Mouse (Mus musculus) layer of hippocampus, postnatal 14 days (tissue): ENCODE results near the gene Itpr2. TPM values are rescaled to one million over a fixed set of nuclear protein-coding genes. Genes with fewer than 3 reads are reported as not detected.
A peak's percentile ranks its signal among the peaks of the same experiment; 100 is the strongest.

Experiments
- DNase-seq, 2 experiments: peaks; one replicate each; pipeline ENCODE4 v3.0.0; 2021 to 2022; ENCODE audit warnings: low spot score in 2 of 2, mixed read lengths in 1 of 2
- total RNA-seq, 2 experiments: library from RNA; stranded (reverse); gene quantifications; 2 replicates each; pipeline ENCODE4 v1.2.3; 2021

The Itpr2 gene
- total RNA-seq, 2 experiments from 2014 or later = 32.3 to 35.0 TPM

DNA sequence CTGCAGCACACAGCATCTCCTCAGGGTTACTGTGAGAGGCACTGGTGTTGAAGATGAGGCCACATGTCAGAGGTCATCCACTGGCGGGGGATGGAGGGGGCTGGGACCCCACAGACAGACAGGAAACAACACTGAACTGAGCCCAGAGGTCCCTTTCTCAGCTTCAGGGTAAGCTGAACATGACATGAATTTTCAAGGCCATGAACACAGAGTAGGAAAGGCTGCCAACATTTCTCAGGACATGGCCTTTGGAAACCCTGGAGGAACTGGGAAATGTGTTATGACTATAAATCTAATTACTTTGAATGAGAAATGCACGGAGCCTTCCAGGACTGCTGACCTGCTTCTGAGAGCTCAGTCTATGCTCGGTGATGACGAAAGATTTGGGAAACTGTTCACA is 144.1 kb downstream of the Itpr2 start:
- peak; percentile 18 to 64 for DNase-seq

DNA sequence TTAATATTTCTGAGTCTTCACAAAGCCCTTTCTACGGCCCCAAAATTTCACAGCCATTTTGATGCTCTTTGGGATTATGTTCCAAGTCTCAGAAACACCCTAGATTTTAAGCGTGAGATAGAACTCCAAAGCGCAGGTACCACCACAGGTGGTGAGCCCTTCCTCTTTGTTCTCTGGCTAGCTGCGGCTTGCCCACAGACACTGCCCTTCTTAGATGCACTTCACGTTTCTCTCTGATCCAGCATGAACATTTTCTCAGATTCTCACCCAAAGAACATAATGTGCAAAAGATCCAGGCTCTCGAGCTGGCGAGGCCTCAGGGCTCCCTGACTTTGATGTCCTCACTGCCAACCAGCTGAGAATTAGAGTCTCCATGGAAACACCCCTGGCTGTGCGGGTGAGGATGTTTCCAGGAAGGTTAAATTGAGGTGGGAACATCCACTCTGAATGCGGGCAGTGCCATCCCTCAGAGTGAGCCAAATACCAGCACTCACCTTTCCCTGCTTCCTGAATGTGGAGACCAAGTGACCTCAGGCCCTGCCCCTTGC is 149.7 kb downstream of the Itpr2 start:
- peak in 1 of 2 experiments; percentile 50 for DNase-seq

DNA sequence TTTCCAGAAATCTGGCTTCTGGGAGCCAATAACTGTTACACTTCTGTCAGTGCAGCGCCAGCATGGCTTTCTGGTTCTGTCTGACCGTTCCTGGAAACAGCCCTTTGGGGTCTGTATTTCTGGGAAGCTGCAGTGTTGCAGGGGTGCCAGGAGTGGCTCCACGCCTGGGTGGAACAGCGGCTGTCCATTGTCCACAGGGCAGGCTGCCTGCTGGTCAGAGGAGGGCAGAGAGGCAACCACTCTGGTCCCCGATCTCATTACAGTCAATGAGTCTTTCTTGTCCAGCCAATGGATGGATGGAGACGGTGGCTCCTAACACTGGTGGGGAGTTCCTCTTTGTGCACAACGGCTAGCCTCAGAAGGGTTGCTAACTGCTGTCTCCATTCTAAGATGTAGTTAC is 150.2 kb downstream of the Itpr2 start:
- no peak for DNase-seq

DNA sequence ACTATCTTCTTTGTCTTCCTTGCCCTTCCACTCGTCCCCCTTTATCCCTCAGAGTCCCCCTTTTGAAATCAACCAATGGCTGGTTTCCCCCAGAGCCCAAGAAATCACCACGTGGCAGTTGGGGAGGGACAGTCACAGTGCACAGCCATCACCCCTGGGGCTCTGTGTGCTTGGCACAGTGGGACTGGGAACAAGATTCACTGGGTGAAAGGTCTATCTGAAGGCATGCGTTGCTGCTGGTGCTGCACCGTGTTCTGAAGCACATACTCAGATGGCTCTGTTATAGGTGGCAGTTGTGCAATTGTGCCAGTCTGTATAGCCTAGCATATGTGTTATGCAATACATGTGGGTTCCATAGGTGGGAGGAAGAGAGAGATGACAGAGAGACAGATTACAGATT is 154.5 kb downstream of the Itpr2 start:
- DNase-seq = no peak

DNA sequence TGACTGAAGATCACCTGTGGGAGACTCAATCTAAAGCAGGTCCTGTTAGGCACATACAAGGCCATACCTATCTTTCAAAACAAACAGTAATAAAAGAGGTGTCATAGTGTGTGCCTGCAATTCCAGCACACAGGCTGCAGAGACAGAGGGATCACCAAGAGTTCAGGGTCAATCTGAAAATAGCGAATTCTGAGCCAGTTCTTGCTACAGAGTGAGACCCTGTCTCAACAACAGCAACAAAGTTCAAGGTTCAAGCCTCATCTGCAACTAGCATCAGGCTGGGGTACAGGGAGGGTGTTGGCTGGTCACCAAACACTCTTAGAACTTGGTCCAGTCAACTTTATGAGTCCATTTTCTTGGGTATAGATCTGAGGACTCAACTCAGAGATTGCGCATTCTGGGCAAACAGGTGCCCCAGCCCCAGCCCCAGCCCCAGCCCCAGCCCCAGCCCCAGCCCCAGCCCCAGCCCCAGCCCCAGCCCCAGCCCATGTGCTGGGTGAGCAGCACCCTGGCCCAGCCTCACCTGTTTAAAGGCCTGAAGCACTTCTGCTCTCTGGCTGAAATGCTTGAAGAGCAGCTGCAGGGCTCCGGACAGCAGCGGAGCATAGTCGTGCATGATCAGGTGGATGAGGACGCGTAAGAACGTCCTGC is 155.4 kb downstream of the Itpr2 start:
- no peak for DNase-seq

DNA sequence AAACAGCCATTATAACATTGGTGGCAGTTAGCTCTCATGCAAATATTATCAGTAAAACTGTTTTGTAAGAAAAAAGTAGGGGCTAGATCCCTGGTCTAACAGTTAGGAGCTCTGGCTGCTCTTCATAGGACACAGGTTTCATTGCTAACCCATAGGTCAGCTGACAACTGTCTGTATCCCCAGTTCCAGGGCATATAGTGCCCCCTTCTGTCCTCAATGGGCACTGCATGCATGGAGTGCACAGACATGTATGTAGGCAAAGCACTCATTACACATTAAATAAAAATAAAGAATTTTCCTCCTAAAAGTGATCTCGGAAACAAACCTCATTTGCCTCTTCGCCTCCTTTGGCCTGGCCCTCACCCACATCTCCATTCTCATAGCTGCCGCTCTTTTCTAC is 157.3 kb downstream of the Itpr2 start:
- DNase-seq = peak in 1 of 2 experiments; percentile 21

DNA sequence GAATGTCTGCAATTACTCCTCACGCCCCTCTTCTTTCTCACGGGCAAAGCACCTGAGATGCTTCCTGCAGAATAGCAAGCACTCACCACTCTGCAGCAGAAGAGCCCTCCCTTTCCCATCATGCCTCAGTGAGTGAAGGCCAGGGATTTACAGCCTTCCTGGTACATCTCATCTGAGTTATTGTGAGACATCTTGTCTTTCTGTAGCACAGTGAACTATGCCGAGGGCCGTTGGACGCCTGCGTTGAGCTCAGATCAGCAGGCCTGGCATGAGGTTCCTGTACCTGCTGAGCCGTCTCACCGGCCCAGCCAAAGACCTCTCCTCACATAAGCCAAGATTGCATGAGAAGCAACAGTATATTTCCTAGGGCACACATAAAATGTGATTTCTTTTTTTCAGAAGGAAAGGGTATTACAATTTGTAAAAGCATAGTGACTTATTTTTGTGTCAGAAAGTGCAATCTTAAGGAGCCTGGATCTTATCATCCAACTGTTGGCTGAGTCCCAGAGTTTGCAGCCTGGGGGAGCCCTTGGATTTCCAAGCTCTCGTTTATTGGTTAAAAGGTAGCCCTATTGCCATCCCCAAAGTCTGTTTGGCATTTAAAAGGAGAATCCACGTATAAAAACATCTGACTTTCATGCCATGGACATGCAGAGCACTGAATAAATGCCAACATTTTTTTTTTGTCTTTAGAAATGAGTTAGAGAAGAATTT is 158.2 kb downstream of the Itpr2 start:
- no peak for DNase-seq

DNA sequence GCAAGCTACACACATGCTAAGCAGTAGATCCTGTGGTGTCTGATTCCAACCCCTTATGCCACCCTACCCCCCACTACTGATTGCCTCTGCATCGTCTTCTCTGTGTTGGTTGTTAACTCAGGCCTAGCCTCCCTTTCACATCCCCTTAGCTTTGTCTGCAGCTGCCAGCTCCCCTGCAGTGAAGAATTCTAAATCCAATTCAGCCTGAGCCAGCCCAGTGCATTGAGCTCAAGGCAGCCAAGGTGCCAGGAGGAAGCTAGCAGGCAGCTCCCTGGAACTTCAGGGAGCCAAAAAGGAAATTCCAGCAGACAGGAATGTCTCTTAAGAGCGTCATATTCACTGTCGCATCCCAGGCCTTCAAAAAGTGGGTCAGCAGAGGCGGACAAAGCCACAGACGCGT is 159.0 kb downstream of the Itpr2 start:
- DNase-seq = peak; percentile 24 to 51

DNA sequence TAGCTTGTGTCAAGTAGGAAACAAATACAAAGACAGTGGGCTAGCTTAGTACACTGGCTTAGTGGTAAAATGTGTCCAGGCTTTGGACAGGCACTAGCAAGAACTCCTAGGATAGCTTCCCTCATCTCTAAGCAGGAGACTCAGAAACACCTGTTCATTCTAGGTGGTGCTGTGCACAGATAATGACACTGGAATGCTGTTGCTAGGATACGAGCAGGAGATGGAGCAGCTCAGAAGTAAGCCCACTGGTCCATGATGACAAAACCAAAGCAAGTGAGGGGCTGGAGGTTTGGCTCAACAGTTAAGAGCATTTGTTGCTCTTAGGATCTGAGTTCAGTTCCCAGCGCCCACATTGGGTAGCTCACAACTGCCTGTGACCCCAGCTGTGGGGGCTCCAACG is 160.1 kb downstream of the Itpr2 start:
- no peak for DNase-seq

DNA sequence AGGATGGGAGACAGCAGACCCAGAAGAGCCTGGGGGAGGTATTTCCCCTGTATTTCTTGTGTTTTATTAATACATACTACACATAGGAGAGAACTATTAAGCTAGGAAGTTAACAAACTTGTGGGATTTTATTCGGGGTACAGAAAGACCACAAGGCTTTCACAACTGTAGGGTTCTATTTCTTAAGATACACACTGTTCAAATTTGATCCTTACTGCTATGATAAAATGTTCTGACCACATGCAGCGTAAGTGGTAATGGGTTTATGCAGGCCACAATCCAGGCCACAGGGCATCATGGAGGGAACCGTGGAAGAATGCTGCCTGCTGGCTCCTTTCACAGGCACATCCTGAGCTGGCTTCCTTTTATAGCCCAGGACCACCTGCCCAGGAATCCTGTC is 160.6 kb downstream of the Itpr2 start:
- no peak for DNase-seq

DNA sequence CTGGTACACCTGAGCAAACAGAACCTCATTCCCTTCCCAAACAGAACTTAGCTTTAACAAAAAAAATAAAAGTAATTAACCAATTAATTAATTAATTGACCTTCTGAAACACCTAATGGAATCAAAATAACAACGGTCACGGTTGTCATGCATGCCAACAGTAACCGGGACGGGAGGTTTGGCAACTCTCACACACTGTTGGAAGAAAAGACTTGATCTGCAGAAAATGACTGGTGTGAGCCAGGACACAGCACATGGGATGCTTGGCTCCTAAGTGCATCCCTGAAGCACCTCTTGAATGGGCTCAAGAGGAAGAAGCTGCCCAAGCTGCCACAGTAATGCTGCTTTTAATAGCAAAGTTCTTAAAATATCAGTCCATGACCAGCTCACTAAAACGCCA is 161.1 kb downstream of the Itpr2 start:
- no peak for DNase-seq

DNA sequence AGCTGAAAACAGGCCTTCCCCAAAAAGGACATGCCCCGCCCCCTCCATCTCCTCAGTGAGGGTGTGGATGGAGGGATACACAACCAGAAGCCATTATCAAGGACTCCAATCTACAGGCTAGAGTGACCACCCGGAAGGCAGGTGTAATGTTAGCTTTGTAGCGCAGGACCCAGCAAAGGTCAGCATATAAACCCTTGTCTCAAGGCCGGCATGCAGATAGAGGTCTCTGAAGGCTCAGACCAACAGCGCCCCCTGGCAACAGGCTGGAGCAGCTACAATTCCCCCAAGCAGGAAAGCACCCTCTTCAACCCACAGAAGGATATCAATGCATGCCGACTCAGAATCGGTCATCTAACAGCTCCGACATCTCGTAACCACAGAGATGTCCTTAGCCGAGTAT is 162.2 kb downstream of the Itpr2 start:
- peak; percentile 29 for DNase-seq

DNA sequence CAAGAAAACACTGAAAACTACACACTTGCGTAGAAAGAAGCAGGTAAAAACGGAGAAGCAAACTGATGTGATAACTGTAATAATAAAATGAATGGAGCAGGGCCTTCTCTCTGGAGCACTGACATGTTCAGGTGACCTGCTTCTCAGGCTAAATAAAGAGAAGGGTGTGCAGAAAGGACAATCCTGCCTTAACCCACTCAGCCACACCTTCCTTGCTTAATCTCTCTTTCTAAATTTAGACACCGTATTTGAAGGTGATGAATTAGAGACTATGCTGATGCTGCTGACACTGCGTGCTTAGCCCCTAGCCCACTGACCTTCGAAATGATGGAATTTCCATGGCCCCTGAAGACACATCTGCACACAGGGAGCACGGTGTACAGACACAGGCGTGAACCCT is 164.8 kb downstream of the Itpr2 start:
- no peak for DNase-seq

DNA sequence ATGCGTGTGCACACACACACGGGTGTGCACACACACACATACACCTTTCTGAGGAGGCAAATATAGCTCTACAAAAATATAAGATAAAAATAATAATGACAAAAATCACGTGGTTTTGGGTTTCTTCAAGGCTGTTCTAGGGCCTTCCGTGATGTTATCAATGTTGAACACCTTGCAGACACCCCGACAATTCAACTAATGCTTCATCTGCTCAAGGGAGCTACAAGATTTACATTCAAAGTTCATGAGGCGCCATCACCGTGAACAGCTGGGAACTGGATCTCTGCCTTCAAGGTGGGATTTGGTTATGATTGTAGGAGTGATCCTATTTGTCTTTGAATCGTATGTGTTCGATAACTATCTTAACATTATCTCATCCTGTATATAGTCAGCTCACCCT is 166.8 kb downstream of the Itpr2 start:
- no peak for DNase-seq

DNA sequence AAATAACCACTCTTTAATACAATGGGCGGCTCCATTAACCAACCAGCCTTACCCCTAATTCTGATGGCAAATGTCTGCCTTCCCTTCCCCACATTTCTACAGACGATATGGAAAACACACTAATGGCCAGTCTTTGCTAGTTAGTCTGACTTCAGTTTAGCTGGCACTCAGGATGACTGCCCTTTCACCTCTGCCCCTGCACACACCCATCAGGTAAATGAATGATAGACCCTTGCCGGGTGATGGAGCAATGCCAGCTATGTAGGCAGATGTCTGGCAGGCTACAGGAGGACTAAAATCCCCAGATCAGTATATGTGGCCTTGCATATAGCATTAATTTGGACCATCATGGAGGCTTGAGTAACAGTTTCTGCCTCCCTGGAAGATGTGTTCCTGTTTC is 168.5 kb downstream of the Itpr2 start:
- DNase-seq = no peak

DNA sequence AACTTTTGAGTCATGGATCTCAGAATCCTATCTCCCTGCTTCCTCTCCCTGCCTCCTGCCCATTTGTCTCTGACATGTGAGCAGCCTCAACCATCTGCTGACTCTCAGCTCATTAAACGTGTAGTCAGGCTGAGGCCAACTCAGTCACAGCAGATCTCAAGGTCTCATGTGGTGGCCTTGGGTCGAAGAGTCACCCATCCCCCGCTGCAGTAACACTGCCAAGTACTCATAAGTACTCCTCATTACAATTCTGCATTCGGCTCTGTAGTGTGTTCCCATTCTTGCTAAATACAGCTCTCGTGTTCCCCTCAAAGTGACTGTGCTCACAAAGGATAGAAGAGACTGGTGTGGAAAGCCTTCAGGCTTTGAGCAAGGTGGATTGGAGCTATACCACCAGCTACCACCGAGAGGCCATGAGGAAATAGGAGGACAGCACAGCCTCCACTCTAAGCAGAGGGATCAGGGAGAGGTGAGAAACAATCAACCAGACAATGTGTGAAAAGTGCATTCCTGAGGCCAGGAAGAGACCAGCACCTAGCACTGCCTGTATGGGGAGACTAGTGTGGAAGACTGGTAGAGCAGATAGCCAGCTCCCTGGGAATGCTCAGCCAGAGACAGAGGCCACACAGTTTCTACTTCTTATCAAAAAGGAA is 170.9 kb downstream of the Itpr2 start:
- peak; percentile 9 to 15 for DNase-seq

DNA sequence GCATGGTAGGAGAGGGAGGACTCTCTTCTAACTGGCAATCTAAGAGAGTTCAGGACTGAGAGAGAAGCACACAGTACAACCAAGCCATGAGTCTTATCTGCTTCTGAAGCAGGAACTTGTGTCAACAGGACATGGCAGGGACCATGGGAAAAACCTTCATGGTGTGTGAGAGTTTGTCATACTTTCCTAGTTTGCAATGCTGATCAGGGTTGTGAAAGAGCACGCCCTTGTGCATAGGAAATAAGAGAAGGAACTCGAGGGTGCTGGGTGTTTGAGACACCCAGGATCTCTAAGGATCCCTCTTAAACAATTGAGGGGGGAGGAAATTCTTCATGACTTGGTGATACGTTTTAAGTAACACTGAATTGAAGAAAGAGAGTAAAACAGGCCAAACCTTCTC is 172.9 kb downstream of the Itpr2 start:
- DNase-seq = no peak

DNA sequence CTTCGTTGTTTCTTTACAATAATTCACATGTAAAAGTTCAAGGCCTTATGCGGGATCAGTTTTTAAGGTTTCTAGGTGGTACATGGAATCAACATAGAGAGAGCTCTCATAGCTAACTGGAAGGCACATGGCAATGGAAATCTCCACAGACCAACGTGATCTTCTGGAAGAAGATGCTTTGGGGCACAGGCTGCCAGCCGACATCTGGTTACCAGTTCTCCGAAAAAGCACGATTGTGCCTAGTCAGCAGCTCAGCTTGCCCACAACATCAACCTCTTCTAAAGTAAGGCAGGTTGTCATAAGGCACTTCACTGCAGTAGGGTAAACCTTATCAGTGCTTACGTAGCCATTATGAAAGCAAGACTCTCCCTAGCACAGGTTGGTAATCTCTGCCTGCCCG is 175.4 kb downstream of the Itpr2 start:
- DNase-seq = no peak

DNA sequence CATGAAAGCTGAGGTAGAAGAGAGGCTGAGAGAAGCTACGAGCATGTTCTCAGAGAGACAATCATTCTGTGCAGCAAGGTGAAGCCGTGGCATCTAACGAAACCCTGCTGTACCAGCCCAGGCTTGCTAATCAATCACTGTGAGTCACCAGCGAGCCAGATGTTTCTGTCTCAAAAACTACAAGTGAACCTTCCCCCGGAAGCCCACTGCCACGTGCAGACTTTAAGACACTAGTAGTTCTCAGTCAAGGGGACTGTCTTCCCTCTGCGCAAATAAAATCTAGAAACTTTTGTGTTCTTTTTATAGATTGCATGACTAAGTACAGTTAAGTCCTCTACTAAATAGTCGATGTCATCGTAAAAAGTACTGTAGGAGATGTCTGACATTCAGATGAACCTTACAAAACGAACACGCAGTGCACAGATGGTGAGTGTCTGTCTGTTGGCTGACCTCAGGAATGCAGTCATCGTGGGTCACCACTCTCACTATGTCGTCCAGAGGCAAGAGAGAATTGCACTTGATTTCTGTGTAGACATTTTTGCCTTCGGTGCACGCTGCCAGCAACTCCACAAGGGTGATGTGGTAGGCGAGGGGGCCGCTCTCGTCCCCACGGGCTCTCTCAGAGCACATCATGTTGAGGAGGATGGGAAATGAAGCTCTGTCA is 177.3 kb downstream of the Itpr2 start:
- no peak for DNase-seq

DNA sequence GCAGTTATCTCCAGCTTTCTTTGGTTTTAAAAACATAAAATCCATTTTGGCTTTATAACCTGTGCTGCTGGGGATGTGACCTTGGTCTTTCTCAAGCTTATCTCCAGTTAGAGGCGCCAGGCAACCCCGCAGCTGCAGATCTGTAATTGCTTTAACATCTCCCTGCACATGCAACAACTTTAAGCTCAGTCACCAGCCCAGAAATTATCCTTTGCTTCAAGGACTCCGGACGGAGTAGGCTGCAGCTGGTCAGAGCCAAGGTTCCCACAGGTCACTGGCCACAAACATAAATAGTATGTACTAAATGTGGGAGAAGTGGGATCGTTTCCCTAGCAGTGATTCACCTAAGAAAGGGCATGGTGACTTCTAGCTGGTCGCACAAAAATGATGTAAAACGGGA is 179.5 kb downstream of the Itpr2 start:
- DNase-seq = no peak

DNA sequence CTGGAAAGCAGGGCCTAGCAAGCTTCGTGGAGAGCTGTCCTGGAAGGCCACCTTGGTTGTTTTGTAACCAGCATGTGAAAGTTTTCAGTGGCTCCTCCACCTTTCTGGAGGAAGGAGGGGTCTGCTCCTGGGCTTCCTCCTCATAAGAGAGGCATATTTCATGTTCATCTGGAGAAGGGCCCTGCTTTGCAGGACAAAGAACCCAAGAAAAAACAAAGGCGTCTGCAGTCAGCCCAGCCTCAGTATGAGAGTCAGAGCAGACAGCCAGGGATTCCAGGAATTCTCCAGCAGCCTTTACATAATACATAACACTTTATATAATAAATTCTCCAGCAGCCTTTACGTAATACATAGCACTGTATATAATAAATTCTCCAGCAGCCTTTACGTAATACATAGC is 180.1 kb downstream of the Itpr2 start:
- DNase-seq = no peak

DNA sequence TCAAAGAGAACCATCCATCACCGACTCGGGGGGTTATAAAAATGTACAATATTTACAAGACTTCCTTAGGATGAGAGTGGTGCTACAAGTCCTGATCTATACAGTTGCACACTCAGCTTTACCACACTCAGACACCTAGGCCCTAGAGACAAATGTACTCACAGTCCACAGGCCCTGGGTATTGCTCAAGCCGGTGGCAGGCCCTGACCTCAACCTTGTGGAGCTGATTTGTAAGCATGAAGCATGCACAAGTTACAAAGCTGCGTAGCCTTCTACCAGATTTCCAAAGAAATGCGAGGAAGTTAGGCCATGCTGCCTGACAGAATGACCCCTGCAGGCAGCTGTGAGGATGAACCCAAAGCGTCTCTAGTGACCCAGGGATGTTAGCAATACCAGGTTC is 185.6 kb downstream of the Itpr2 start:
- DNase-seq = no peak
